ENCODE assay signal across 8 mouse cellular contexts in genomic region chr15:23452098-23452625, GRCm38 (mm10).
DNase-seq lines count a peak whose midpoint lies in the region; ATAC-seq lines count a peak whose summit lies in the region.

No protein-coding gene starts in this region.

- no peaks in the 10 kb centered on the region for H3K36me3 ChIP-seq in hindbrain, embryonic 12.5 days
- H3K36me3 ChIP-seq in hindbrain, embryonic 11.5 days (ENCODE audit: control insufficient read depth, insufficient read depth, low read length) = no peaks in the 10 kb centered on the region
- no peaks in the 10 kb centered on the region for H3K36me3 ChIP-seq in embryonic facial prominence, embryonic 11.5 days (replicated peaks; ENCODE audit: control insufficient read depth, insufficient read depth, low read depth, low read length)

- 0 out of 2 replicates have a peak, but pooled peaks cover 2% of the 10 kb centered on the region for H3K4me1 ChIP-seq in hindbrain, embryonic 12.5 days
- H3K4me1 ChIP-seq in hindbrain, embryonic 11.5 days (replicated peaks; ENCODE audit: control insufficient read depth, insufficient read depth, low read length) = no peaks in the 10 kb centered on the region
- H3K4me1 ChIP-seq in embryonic facial prominence, embryonic 11.5 days (ENCODE audit: control insufficient read depth, insufficient read depth, low read length) = no peaks in the 10 kb centered on the region

- no peak overlapping the region for H3K27ac ChIP-seq in hindbrain, embryonic 12.5 days
- no peak overlapping the region for H3K27ac ChIP-seq in hindbrain, embryonic 11.5 days (ENCODE audit: low read depth, low read length)
- H3K27ac ChIP-seq in embryonic facial prominence, embryonic 11.5 days (replicated peaks; ENCODE audit: low read depth, low read length) = no peak overlapping the region

- no peaks in the 10 kb centered on the region for H3K27me3 ChIP-seq in hindbrain, embryonic 12.5 days
- no peaks in the 10 kb centered on the region for H3K27me3 ChIP-seq in hindbrain, embryonic 11.5 days (ENCODE audit: control insufficient read depth, insufficient read depth, low read length)
- H3K27me3 ChIP-seq in embryonic facial prominence, embryonic 11.5 days (ENCODE audit: control insufficient read depth, insufficient read depth, low read length) = no peaks in the 10 kb centered on the region

- H3K9ac ChIP-seq in hindbrain, embryonic 12.5 days = no peak overlapping the region
- no peak overlapping the region for H3K9ac ChIP-seq in hindbrain, embryonic 11.5 days (ENCODE audit: low read depth, low read length)
- H3K9ac ChIP-seq in embryonic facial prominence, embryonic 11.5 days (replicated peaks; ENCODE audit: low read length) = no peak overlapping the region

- intact Hi-C loops in gastrocnemius, postnatal 36 days (cut with DNase I) = no loop called here

- 46% methylated on average over 9 of the region's 9 CpGs for WGBS in hindbrain, embryonic 12.5 days
- 53% methylated on average over 9 of the region's 9 CpGs for WGBS in hindbrain, embryonic 11.5 days
- WGBS in embryonic facial prominence, embryonic 11.5 days = 51% methylated on average over 9 of the region's 9 CpGs

- no peak for DNase-seq in hindbrain, embryonic 11.5 days (ENCODE audit: low spot score)
- DNase-seq in brain, adult 2 months (ENCODE audit: low read depth, low spot score) = peak; percentile 86
- peak; percentile 14 for DNase-seq in embryonic facial prominence, embryonic 11.5 days (ENCODE audit: low spot score)
- DNase-seq in mesoderm, embryonic 11.5 days (ENCODE audit: low read depth, low spot score) = peak; percentile 12
- DNase-seq in thymus, postnatal 14 days = no peak
- no peak for DNase-seq in gastrocnemius, postnatal 36 days

- ATAC-seq in hindbrain, embryonic 12.5 days (ENCODE audit: low FRiP score) = peak; percentile 52; the same call in 1 of the 2 replicates
- ATAC-seq in hindbrain, embryonic 11.5 days (ENCODE audit: low FRiP score) = no peak; the same call in 1 of the 2 replicates
- ATAC-seq in embryonic facial prominence, embryonic 11.5 days (replicated peaks; ENCODE audit: insufficient number of reproducible peaks, low FRiP score, low TSS enrichment, low read depth) = no peak
- no peak for ATAC-seq in inflammation-experienced regulatory T-cells, adult 6 months

- H3K4me3 ChIP-seq in hindbrain, embryonic 12.5 days = no peak overlapping the region
- H3K4me3 ChIP-seq in hindbrain, embryonic 11.5 days (ENCODE audit: low read depth, low read length) = no peak overlapping the region
- H3K4me3 ChIP-seq in embryonic facial prominence, embryonic 11.5 days (ENCODE audit: low read depth, low read length) = no peak overlapping the region

- H3K9me3 ChIP-seq in hindbrain, embryonic 12.5 days (replicated peaks) = no peaks in the 10 kb centered on the region
- no peaks in the 10 kb centered on the region for H3K9me3 ChIP-seq in hindbrain, embryonic 11.5 days (ENCODE audit: control insufficient read depth, low read length)
- H3K9me3 ChIP-seq in embryonic facial prominence, embryonic 11.5 days (replicated peaks; ENCODE audit: control insufficient read depth, low read length) = no peaks in the 10 kb centered on the region

- peak overlapping the region; percentile 30 for H3K4me2 ChIP-seq in hindbrain, embryonic 12.5 days (replicated peaks)
- no peak overlapping the region for H3K4me2 ChIP-seq in hindbrain, embryonic 11.5 days (replicated peaks; ENCODE audit: low read depth, low read length)
- H3K4me2 ChIP-seq in embryonic facial prominence, embryonic 11.5 days (ENCODE audit: low read depth, low read length) = no peak overlapping the region

Comparison
In these comparisons a context has a peak if more than half of its experiments do, and no peak if none do; other contexts are left out.
1. DNase-seq: peak in brain, adult 2 months (single experiment), embryonic facial prominence, embryonic 11.5 days (single experiment) and mesoderm, embryonic 11.5 days (single experiment); none in hindbrain, embryonic 11.5 days (single experiment), thymus, postnatal 14 days (single experiment) and gastrocnemius, postnatal 36 days (0 of 2).